Mouse (Mus musculus) neural tube, embryonic 12.5 days (tissue): ENCODE measurements around the gene Acot8. TPM values are rescaled to one million over a fixed set of nuclear protein-coding genes. Genes with fewer than 3 reads are reported as not detected.
A peak's percentile ranks its signal among the peaks of the same experiment; 100 is the strongest.

Experiments
- ATAC-seq: fragments of 200-750 bp; cut with Nextera tagmentation; 2 replicates; pipeline ENCODE4 v1.8.0; 2017; ENCODE audit warnings: low read depth, mild to moderate bottlenecking, moderate TSS enrichment, moderate library complexity; ENCODE audit not compliant: low FRiP score
- H3K27ac ChIP-seq: fragments of 300-500 bp; sonication (generic); 2 replicates; pipeline ENCODE4 v1.5.1; 2016
- H3K27me3 ChIP-seq: fragments of 300-500 bp; sonication (generic); replicated peaks from 2 replicates; pipeline ENCODE4 v1.6.1; 2016; ENCODE audit warnings: mild to moderate bottlenecking
- H3K36me3 ChIP-seq: fragments of 300-500 bp; sonication (generic); 2 replicates; pipeline ENCODE4 v1.6.1; 2016; ENCODE audit warnings: mild to moderate bottlenecking
- H3K4me1 ChIP-seq: fragments of 300-500 bp; sonication (generic); 2 replicates; pipeline ENCODE4 v1.6.1; 2016
- H3K4me2 ChIP-seq: fragments of 300-500 bp; sonication (generic); replicated peaks from 2 replicates; pipeline ENCODE4 v1.6.1; 2016; ENCODE audit warnings: mild to moderate bottlenecking
- H3K4me3 ChIP-seq: fragments of 300-500 bp; sonication (generic); 2 replicates; pipeline ENCODE4 v1.5.1; 2016
- H3K9ac ChIP-seq: fragments of 300-500 bp; sonication (generic); 2 replicates; pipeline ENCODE4 v1.6.1; 2016; ENCODE audit warnings: mild to moderate bottlenecking
- H3K9me3 ChIP-seq: fragments of 300-500 bp; sonication (generic); 2 replicates; pipeline ENCODE4 v1.6.1; 2016; ENCODE audit warnings: mild to moderate bottlenecking
- WGBS: fragments of 180-500 bp; shearing (Covaris S2); methylation state at CpG from one replicate; pipeline ENCODE4 v1.1.7; 2016; 5-methylcytosine and 5-hydroxymethylcytosine counted together
- polyA plus RNA-seq: library from polyadenylated mRNA; unstranded; fragments of >200 nt; fragmentation: Nextera tagmentation; extraction: Ambion mirVana; gene quantifications from 2 replicates; pipeline ENCODE4 v1.2.1, GENCODE M21; 2016

Acot8 gene
- polyA plus RNA-seq, 1 experiment from 2014 or later: 15.9 TPM

- H3K4me1 ChIP-seq: no peaks in the 10 kb centered on the region
- WGBS: 83% methylated on average over 30 of the region's 30 CpGs
- ATAC-seq: no peak
- H3K27me3 ChIP-seq: no peaks in the 10 kb centered on the region
- no peak overlapping the region for H3K4me2 ChIP-seq
- no peaks in the 10 kb centered on the region for H3K9me3 ChIP-seq
- 0 out of 2 replicates have a peak, but pooled peaks cover 1% of the 10 kb centered on the region for H3K36me3 ChIP-seq
- no peak overlapping the region for H3K27ac ChIP-seq
- no peak overlapping the region; the same call in 1 of the 2 replicates for H3K9ac ChIP-seq
- H3K4me3 ChIP-seq: no peak overlapping the region
These were observed 27.3 kb downstream of the Acot8 start for GRCm38 (mm10) chr2:164777246-164778014.

- WGBS: 66% methylated on average over 17 of the region's 17 CpGs
- no peaks in the 10 kb centered on the region for H3K9me3 ChIP-seq
- peaks cover 2% of the 10 kb centered on the region; the same call in 1 of the 2 replicates for H3K4me1 ChIP-seq
- H3K4me2 ChIP-seq: no peak overlapping the region
- H3K27ac ChIP-seq: no peak overlapping the region
- H3K36me3 ChIP-seq: peaks cover 7% of the 10 kb centered on the region; the same call in 1 of the 2 replicates
- H3K9ac ChIP-seq: no peak overlapping the region
- no peak overlapping the region for H3K4me3 ChIP-seq
- no peaks in the 10 kb centered on the region for H3K27me3 ChIP-seq
- ATAC-seq: no peak
These were observed 27.9 kb downstream of the Acot8 start for GRCm38 (mm10) chr2:164776801-164777200.

GRCm38 (mm10) chr2:164776130-164776529 is 28.6 kb downstream of the Acot8 start:
- Histone ChIP-seq H3K27me3 (no peaks in the 10 kb centered on the region), H3K27ac (no peak overlapping the region), H3K36me3 (peaks cover 14% of the 10 kb centered on the region), H3K4me2 (no peak overlapping the region), H3K9ac (no peak overlapping the region), H3K9me3 (no peaks in the 10 kb centered on the region), H3K4me1 (peaks cover 9% of the 10 kb centered on the region), H3K4me3 (no peak overlapping the region)
- ATAC-seq: no peak
- WGBS: 85% methylated on average over 6 of the region's 6 CpGs

GRCm38 (mm10) chr2:164773989-164774364 is 30.7 kb downstream of the Acot8 start:
- H3K9me3 ChIP-seq: no peaks in the 10 kb centered on the region
- ATAC-seq: no peak

GRCm38 (mm10) chr2:164773229-164773988 is 31.3 kb downstream of the Acot8 start:
- no peaks in the 10 kb centered on the region for H3K9me3 ChIP-seq
- peaks cover 16% of the 10 kb centered on the region for H3K36me3 ChIP-seq
- no peak overlapping the region for H3K4me2 ChIP-seq
- peaks cover 22% of the 10 kb centered on the region for H3K4me1 ChIP-seq
- ATAC-seq: no peak
- 79% methylated on average over 14 of the region's 14 CpGs for WGBS
- no peak overlapping the region for H3K4me3 ChIP-seq
- no peak overlapping the region for H3K9ac ChIP-seq
- H3K27me3 ChIP-seq: no peaks in the 10 kb centered on the region
- H3K27ac ChIP-seq: no peak overlapping the region

More at GRCm38 (mm10) chr2:164773989-164774364, 30.7 kb downstream of the Acot8 start:
- 92% methylated on average over 5 of the region's 5 CpGs for WGBS
- peaks cover 15% of the 10 kb centered on the region for H3K36me3 ChIP-seq
- no peaks in the 10 kb centered on the region for H3K27me3 ChIP-seq
- H3K4me2 ChIP-seq: no peak overlapping the region
- peaks cover 22% of the 10 kb centered on the region for H3K4me1 ChIP-seq
- H3K9ac ChIP-seq: no peak overlapping the region
- H3K4me3 ChIP-seq: no peak overlapping the region
- H3K27ac ChIP-seq: no peak overlapping the region

- no peaks in the 10 kb centered on the region for H3K9me3 ChIP-seq
- peak overlapping the region; percentile 78 for H3K4me2 ChIP-seq
- peak overlapping the region; percentile 52 for H3K9ac ChIP-seq
- peak overlapping the region; percentile 65 for H3K4me3 ChIP-seq
- peaks cover 38% of the 10 kb centered on the region for H3K36me3 ChIP-seq
- no peaks in the 10 kb centered on the region for H3K27me3 ChIP-seq
- peaks cover 22% of the 10 kb centered on the region for H3K4me1 ChIP-seq
- H3K27ac ChIP-seq: no peak overlapping the region
- no peak for ATAC-seq
- WGBS: 82% methylated on average over 8 of the region's 8 CpGs
These were observed 33.6 kb downstream of the Acot8 start for GRCm38 (mm10) chr2:164771123-164771522.

- peaks cover 46% of the 10 kb centered on the region for H3K36me3 ChIP-seq
- H3K27me3 ChIP-seq: no peaks in the 10 kb centered on the region
- no peak overlapping the region for H3K27ac ChIP-seq
- H3K4me2 ChIP-seq: peak overlapping the region; percentile 78
- H3K4me3 ChIP-seq: peak overlapping the region; percentile 65
- WGBS: 5% methylated on average over 15 of the region's 15 CpGs
- peak overlapping the region; percentile 52 for H3K9ac ChIP-seq
- H3K9me3 ChIP-seq: no peaks in the 10 kb centered on the region
- no peak for ATAC-seq
- H3K4me1 ChIP-seq: peaks cover 22% of the 10 kb centered on the region
These were observed 34.4 kb downstream of the Acot8 start for GRCm38 (mm10) chr2:164770279-164770678.

- ATAC-seq: peak; percentile 99
- Histone ChIP-seq H3K27me3 (no peaks in the 10 kb centered on the region), H3K4me1 (peaks cover 22% of the 10 kb centered on the region), H3K27ac (no peak within 1 kb of the TSS), H3K4me3 (peak within 1 kb of the TSS; percentile 65), H3K9me3 (no peaks in the 10 kb centered on the region), H3K4me2 (peak within 1 kb of the TSS; percentile 78), H3K9ac (peak within 1 kb of the TSS; percentile 52), H3K36me3 (peaks cover 53% of the 10 kb centered on the region)
- WGBS: 2% methylated on average over 53 of the region's 53 CpGs
These were observed 35.2 kb downstream of the Acot8 start, which contains the start of gene Ube2c for GRCm38 (mm10) chr2:164769258-164770037. Ube2c (plus strand) TSS chr2:164769898.

GRCm38 (mm10) chr2:164767812-164768540 is 36.7 kb downstream of the Acot8 start:
- Histone ChIP-seq H3K9me3 (no peaks in the 10 kb centered on the region), H3K4me1 (peaks cover 22% of the 10 kb centered on the region), H3K4me2 (no peak overlapping the region), H3K27me3 (no peaks in the 10 kb centered on the region), H3K9ac (no peak overlapping the region), H3K4me3 (no peak overlapping the region), H3K36me3 (peaks cover 62% of the 10 kb centered on the region), H3K27ac (no peak overlapping the region)
- no peak for ATAC-seq
- 94% methylated on average over 15 of the region's 15 CpGs for WGBS

GRCm38 (mm10) chr2:164765841-164766240 is 38.8 kb downstream of the Acot8 start:
- 85% methylated on average over 3 of the region's 3 CpGs for WGBS
- no peaks in the 10 kb centered on the region for H3K27me3 ChIP-seq
- no peak for ATAC-seq
- no peak overlapping the region for H3K4me3 ChIP-seq
- no peaks in the 10 kb centered on the region for H3K9me3 ChIP-seq
- peaks cover 69% of the 10 kb centered on the region for H3K36me3 ChIP-seq
- H3K4me2 ChIP-seq: no peak overlapping the region
- no peak overlapping the region for H3K27ac ChIP-seq
- H3K4me1 ChIP-seq: peaks cover 10% of the 10 kb centered on the region
- H3K9ac ChIP-seq: no peak overlapping the region

GRCm38 (mm10) chr2:164762593-164762992 is 42.1 kb downstream of the Acot8 start:
- 92% methylated on average over 7 of the region's 7 CpGs for WGBS
- Histone ChIP-seq H3K27ac (no peak overlapping the region), H3K9ac (no peak overlapping the region), H3K4me2 (no peak overlapping the region), H3K36me3 (peaks cover 91% of the 10 kb centered on the region), H3K27me3 (no peaks in the 10 kb centered on the region), H3K9me3 (no peaks in the 10 kb centered on the region), H3K4me1 (no peaks in the 10 kb centered on the region), H3K4me3 (no peak overlapping the region)
- ATAC-seq: no peak
